Mouse (Mus musculus) olfactory bulb, adult 2 months (tissue): ENCODE results near the gene Scfd2.

Experiments
- CTCF ChIP-seq: fragments of 200-500 bp; IDR thresholded peaks from 2 replicates; pipeline ENCODE4 v1.5.1; 2012; ENCODE audit warnings: low read depth, mild to moderate bottlenecking, low read length, moderate library complexity; ENCODE audit not compliant: insufficient read depth
- POLR2A ChIP-seq: fragments of 200-500 bp; IDR thresholded peaks from 2 replicates; pipeline ENCODE4 v1.6.1; 2012; ENCODE audit warnings: mild to moderate bottlenecking, low read depth, low read length, moderate library complexity; ENCODE audit not compliant: insufficient read depth

DNA sequence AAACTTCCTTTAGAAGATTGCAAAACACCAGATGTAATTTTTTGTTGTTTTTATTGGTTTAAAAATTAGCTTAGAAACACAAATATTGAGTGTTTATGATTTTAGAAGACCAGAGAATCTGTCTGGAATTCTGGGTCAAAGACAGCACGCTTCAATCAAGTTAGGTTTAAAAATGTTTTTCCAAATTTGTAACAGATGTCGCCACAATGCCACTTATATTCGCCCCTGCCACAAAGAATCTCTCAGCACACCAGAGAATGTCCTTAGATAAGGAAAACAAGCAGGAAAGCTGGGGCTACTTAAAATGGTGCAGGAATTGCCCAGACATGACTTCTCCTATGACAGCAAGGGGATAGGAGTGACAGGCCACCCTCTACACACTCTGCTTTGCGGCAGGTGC lies 245.3 kb downstream of the Scfd2 start:
- no peak for TF ChIP-seq CTCF
- no peak for TF ChIP-seq POLR2A
